Mouse (Mus musculus): ENCODE measurements at regions not wholly inside any gene's neighbourhood (a gene's known extent, or its start where the extent isn't known, plus 50 kb on each side); places are given as distances from the start of the nearest gene placed in this dataset.

- DNase-seq = no peak
Observed at GRCm38 (mm10) chr15:85674191-85674984, 60.4 kb upstream of the Ppara start.

DNA sequence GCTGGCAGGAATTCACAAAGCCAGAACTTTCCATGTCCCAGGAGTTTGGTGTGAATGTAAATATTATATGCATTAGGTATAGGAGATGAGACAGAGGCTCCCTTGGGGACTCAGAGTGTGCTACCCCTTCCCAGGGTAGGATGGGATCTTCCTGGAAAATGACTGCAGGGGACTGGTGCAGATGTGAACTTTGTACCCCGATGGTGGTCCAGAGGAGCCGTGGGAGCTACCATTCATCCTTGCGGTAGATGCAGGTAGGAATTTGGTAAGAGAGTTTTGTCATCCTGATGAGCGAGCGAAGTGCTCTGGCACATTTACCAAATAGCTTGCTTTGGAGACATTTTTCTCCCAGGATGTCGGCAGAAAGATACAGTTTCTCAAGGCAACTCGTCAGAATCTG lies 59.7 kb upstream of the Ppara start:
- no peak for DNase-seq

DNA sequence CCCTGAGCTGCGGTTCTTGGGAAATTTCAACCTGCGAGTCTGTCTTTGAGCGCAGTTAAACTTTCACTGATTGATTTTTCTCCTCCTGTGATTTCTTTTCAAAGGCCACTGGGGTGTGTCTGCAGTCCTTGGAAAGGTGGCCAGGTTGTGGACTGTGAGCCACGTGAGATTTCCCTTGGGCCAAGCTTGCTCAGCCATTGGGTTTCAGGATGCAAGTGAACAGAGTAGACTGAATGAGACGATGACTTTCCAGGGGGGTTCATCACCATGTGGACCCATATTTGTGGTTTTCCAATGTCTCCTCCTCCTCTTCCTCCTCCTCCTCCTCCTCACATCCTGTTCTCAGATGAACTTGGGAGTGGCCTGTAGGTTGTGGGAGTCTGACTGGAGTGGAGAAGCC lies 59.0 kb upstream of the Ppara start:
- no peak for DNase-seq

DNA sequence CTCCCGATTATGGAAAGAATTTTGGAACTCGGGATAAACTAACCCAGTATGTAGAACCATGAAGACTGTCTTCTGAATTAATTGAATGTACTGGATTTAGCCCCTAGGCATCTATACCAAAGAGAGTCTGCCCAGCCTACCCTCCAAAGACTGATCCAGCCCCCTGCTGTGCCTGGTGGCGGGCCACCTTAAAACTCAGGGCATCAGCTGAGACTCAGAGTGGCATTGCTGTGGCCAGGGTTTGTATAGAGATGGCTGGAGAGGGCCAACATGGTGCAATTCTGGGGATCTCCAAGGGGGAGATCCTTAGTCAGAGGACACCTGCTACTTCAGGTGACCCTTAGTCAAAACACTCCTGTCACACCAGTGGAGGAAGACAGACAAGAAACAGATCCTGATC lies 58.6 kb upstream of the Ppara start:
- no peak for DNase-seq

- no peak for DNase-seq
Observed at GRCm38 (mm10) chr15:85676871-85677270, 57.9 kb upstream of the Ppara start.

GRCm38 (mm10) chr15:85677381-85677780 lies 57.4 kb upstream of the Ppara start:
- DNase-seq = no peak

DNA sequence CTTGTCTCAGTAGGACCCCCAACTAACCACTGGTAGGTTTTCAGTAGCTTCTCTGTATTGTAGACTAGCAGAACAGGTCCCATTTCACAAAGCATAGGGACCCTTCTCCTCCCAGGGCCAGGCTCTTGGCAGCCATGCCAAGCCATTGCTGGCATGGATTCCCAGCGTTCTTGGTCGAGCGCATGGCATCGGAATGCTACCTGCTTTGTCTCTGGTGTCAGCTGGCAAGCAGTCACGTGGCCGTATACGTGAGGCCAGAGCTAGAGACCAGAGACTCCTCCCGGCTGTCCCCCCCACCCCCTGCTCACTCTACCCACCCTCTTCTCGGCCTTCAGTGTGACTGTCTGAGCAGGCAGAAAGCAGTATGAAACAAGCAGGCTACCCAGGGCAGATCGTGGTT lies 56.9 kb upstream of the Ppara start:
- DNase-seq = peak; percentile 85

DNA sequence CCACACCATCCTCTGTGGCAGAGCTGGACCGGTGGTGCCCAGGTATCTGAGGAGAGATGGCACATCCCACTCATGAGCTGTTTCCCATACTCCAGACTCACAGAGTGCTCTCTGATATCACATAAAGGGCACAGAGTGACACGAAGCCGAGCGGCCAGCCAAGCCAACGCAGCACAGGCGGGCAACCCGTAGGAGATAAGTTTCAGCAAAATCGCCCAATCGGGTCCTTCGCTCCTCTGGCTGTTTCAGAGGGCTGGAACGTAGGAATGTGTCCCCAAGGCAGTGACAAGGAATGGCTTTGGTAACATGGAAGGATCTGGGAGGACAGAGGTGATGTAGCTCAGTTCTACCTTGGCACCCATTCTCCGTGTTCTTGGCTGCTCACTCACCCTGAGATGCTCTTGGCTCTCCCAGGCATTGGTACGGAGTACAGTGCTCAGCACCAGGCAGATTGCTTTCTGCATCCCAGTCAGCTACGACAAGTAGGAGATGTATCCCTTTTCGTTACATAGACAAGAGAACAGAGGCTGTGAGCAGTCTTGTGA lies 56.4 kb upstream of the Ppara start:
- DNase-seq = no peak

DNA sequence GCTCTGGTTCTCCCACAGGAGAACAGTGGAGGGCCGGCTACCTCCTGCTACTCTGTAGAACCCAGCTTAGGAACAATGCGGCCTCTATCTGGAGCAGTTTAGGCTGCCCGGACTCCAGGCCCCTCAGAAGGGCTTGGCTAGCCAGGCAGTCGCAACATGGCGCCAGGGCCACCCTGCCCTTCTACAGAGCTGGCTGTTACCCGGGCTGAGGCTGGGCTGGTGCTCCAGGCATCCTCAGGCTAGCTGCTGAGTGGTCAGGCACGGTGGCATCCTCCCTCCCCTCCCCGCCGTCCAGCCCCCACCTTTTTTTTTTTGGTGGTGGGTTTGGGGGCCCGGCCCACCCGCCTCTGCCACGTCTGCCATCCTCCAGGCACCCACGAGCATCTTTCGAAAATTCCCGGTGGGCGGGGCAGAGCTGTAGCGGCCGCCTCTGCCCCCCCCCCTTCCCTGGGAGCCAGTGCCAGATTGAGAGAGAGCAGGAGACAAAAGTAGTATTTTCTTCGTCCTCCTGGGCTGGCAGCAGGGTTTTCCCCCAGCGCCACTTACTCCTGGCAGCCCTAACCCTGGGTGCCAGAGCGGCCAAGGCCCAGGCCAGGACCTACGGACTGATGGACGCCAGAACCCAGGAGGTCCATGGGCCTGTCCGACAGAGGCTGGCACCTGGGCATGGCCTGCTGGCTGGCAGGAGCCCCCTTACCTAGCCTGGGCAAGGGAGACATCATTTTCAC lies 55.6 kb upstream of the Ppara start:
- DNase-seq = no peak

DNA sequence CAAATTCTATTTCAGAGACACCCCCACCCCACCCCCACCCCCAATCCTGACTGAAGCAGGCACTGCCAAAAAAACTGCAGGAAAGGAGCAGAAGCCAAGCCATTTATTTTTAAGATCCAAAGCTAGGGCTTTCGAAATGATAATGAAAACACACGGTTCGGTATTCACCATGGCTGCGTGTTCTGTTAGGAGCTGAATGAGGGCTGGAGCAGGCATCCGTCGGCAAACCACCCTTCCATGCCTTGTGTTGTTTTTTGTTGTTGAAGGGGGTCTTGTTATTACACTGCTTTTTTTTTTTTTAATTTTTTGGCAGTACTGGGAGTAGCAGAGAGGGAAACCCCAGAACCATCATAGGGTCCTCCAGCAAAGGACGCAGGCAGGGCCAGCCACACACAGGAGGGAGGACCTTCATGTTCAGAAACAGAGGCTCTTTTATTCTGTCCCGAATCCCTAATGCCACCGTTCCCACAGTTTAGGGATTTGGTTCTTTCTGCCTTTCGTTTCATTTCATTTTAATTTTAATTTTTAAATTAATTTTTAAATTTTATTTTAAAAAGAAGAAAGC lies 54.8 kb upstream of the Ppara start:
- no peak for DNase-seq

DNA sequence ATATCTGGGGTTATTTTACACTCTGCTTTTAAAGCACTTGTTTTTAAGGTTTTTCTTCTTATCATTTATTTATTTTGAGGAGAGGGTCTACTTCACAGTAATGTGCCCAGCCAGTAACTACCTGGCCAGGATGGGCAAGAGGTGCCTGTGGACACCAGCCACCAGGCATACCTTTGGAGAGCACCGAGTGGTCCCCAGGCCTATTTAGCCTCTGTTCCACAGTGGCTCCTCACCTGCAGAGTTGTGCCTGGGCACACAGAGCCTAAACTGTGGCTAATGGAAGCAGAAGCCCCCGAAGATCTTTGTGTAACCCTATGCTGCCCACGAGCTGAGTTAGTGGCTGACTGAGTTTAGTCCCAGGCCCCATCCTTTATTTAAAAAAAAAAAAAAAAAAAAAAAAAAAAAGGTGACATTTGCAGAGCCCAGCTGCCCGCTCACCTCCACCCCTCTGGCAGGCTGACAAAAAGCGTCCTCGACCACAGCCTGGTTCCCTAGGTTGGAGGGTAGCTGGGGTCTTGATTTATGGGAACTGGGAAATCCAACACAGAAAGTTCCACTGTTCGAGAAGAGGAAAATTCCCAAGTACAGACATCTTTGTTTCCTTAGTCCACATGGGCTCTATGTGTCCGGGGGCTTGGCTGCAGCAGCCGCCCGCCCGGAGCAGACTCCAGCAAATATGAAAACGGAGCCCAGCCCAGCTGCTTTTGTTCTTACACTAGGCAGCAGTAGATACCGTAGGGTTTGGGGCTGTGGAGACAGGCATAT lies 54.1 kb upstream of the Ppara start:
- no peak for DNase-seq

DNA sequence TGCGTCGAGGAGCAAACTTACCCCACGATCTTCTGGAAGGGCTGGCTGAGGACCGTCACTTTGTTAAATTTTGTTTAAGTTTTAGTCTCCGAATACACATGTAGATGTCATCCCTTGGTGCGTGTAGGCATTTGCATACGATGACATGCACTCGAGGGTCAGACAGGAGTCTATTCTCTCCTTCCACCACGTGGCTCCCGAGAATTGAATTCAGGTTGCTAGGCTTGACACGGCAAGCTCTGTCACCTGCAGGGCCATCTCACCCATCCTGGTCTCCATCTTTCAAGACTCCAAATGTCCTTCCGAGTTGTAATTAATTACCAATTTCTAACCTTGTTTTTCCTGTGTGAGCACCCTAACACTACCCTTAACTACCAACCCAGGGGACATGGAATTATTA lies 52.7 kb upstream of the Ppara start:
- no peak for DNase-seq

DNA sequence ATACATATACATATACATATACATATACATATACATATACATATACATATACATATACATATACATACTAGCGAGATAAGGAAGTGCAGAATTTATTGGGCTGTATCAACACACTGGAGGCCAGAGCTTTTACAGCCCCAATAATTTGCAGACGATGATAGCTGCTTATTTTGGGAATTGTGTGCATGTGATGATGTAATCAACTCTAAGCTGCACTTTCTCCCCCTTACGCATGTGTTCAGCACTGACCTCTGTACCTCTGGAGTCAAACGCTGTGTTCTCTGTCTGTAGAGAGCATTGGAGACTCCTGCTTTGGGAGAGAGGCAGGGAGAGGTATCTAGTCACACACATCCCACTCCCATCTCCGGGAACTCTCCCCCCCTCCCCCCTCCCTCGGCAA lies 52.0 kb upstream of the Ppara start:
- no peak for DNase-seq

DNA sequence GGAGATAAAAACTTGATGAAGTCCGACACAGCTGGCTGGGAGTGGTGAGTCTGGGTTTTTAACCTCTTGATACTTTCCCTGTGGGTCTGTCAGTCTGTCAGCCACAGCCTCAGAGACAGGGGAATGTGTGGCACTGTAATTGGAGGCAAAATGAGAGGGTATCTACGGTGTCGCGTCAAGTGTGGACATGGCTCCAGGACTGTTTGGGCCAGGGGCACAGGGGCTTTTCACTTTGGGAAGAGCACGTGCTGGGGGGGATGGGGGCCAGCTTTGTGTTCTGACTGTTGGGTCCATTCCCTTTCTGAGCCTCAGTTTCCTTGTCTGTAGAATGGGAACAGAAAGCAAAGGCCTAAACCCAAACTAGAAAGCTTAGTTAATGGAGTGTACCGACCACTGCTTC lies 51.5 kb upstream of the Ppara start:
- DNase-seq = no peak

DNA sequence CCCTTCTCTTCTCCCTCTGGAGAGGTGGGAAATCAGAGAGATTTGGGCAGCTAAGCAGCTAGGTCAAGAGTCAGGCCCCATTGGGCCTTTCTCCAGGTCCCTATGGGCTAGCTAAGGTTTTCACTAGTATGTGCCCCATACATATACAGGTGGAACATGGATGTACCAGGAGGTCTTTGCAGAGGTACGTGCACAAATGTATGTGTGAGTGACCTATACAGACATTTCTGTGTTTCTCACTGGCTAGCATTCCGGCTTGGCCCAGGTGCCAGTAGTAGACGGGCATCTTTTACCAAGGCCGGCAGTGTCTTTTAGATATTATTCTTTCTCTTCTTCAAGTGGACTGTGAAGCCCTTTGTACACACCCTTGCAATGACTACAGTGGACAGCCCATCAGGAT lies 51.1 kb upstream of the Ppara start:
- no peak for DNase-seq

GRCm38 (mm10) chr15:85684164-85684708 lies 50.5 kb upstream of the Ppara start:
- DNase-seq = no peak

GRCm38 (mm10) chr15:85684875-85685274 lies 49.9 kb upstream of the Ppara start:
- no peak for DNase-seq

Data from cerebellum, adult 11 months (tissue).